Mouse (Mus musculus) small intestine, adult 2 months (tissue): ENCODE data around the gene Pate4. TPM values are rescaled to one million over a fixed set of nuclear protein-coding genes. Genes with fewer than 3 reads are reported as not detected.
"Not testable (repeated sequence)": the region's sequence is repeated elsewhere in the genome, so short reads cannot be mapped to it uniquely, and the experiment has no call there.

Experiments used
- H3K27ac ChIP-seq: fragments of 200-500 bp; 2 replicates; pipeline ENCODE4 v1.5.1; 2012; ENCODE audit warnings: low read depth, low read length, control low read depth, inconsistent platforms; ENCODE audit not compliant: insufficient read depth
- H3K27me3 ChIP-seq: fragments of 200-500 bp; 2 replicates; pipeline ENCODE4 v1.6.1; 2012; ENCODE audit warnings: mild to moderate bottlenecking, moderate library complexity, low read length, inconsistent platforms; ENCODE audit not compliant: control insufficient read depth, insufficient read depth
- H3K36me3 ChIP-seq: fragments of 200-500 bp; 2 replicates; pipeline ENCODE4 v1.6.1; 2012; ENCODE audit warnings: mild to moderate bottlenecking, low read length, control low read depth, inconsistent platforms; ENCODE audit not compliant: control insufficient read depth, insufficient read depth
- H3K4me1 ChIP-seq: fragments of 200-500 bp; 2 replicates; pipeline ENCODE4 v1.6.1; 2012; ENCODE audit warnings: low read length, inconsistent platforms, mixed read lengths; ENCODE audit not compliant: control insufficient read depth, insufficient read depth, insufficient read length
- H3K4me3 ChIP-seq: fragments of 200-500 bp; 2 replicates; pipeline ENCODE4 v1.5.1; 2012; ENCODE audit warnings: low read depth, mild to moderate bottlenecking, control low read depth, inconsistent platforms, low read length, moderate library complexity
- CTCF ChIP-seq: fragments of 200-500 bp; IDR thresholded peaks from 2 replicates; pipeline ENCODE4 v1.5.1; 2012; ENCODE audit warnings: low read depth, mild to moderate bottlenecking, control low read depth, inconsistent platforms, low read length, moderate library complexity, mixed read lengths; ENCODE audit not compliant: insufficient replicate concordance, insufficient read length; ENCODE audit errors: extremely low read depth
- POLR2A ChIP-seq: fragments of 200-500 bp; IDR thresholded peaks from 2 replicates; pipeline ENCODE4 v1.6.1; 2012; ENCODE audit warnings: low read depth, mild to moderate bottlenecking, control low read depth, inconsistent platforms, low read length, moderate library complexity
- WGBS: fragments of 180-500 bp; shearing (Covaris S2); methylation state at CpG from one replicate; pipeline ENCODE4 v1.1.7; 2018; 5-methylcytosine and 5-hydroxymethylcytosine counted together
- polyA plus RNA-seq: library from polyadenylated mRNA; depleted of rRNA; stranded (reverse); fragments of >200 nt; gene quantifications from 2 replicates; pipeline ENCODE4 v1.2.3, GENCODE M21; 2012; rRNA removed

Gene Pate4
- polyA plus RNA-seq, result not detected in 2 replicates

- Histone ChIP-seq H3K27me3 (no peaks in the 10 kb centered on the region), H3K36me3 (no peaks in the 10 kb centered on the region), H3K4me3 (no peak within 1 kb of the TSS), H3K4me1 (no peaks in the 10 kb centered on the region), H3K27ac (no peak within 1 kb of the TSS)
- WGBS, result 80% methylated on average over 1 of the region's 1 CpGs
- TF ChIP-seq CTCF (no peak), POLR2A (no peak)
These were observed at the start of gene Pate4 for GRCm38 (mm10) chr9:35611841-35612240. TSS of gene Pate4 (minus strand) at chr9:35611941.

GRCm38 (mm10) chr9:35648102-35648501 lies 36.4 kb upstream of the Pate4 start, which contains the start of gene Pate3:
TSS of gene Pate3 (minus strand) at chr9:35648202.
- H3K27ac ChIP-seq, result no peak within 1 kb of the TSS
- 56% methylated on average over 1 of the region's 1 CpGs for WGBS
- no peaks in the 10 kb centered on the region for H3K36me3 ChIP-seq
- no peaks in the 10 kb centered on the region for H3K4me1 ChIP-seq
- TF ChIP-seq POLR2A, result no peak
- no peak for TF ChIP-seq CTCF
- no peaks in the 10 kb centered on the region for H3K27me3 ChIP-seq
- H3K4me3 ChIP-seq, result no peak within 1 kb of the TSS

GRCm38 (mm10) chr9:35632981-35633380 lies 21.2 kb upstream of the Pate4 start:
- TF ChIP-seq POLR2A, result no peak
- TF ChIP-seq CTCF, result no peak
- WGBS, result 54% methylated on average over 1 of the region's 1 CpGs
- Histone ChIP-seq H3K27me3 (no peaks in the 10 kb centered on the region), H3K4me3 (no peak overlapping the region), H3K4me1 (no peaks in the 10 kb centered on the region), H3K36me3 (no peaks in the 10 kb centered on the region), H3K27ac (no peak overlapping the region)

- WGBS, result 67% methylated on average over 2 of the region's 2 CpGs
These were observed 5.0 kb upstream of the Pate4 start for GRCm38 (mm10) chr9:35616784-35617183.

GRCm38 (mm10) chr9:35614005-35614404 lies 2.3 kb upstream of the Pate4 start:
- H3K36me3 ChIP-seq, result no peaks in the 10 kb centered on the region
- WGBS, result 32% methylated on average over 2 of the region's 2 CpGs
- no peak for TF ChIP-seq POLR2A
- TF ChIP-seq CTCF, result no peak
- no peak overlapping the region for H3K27ac ChIP-seq
- no peaks in the 10 kb centered on the region for H3K4me1 ChIP-seq
- H3K4me3 ChIP-seq, result no peak overlapping the region
- no peaks in the 10 kb centered on the region for H3K27me3 ChIP-seq

More at GRCm38 (mm10) chr9:35616784-35617183, 5.0 kb upstream of the Pate4 start:
- H3K4me3 ChIP-seq, H3K4me1 ChIP-seq, H3K36me3 ChIP-seq, H3K27ac ChIP-seq, H3K27me3 ChIP-seq: not testable (repeated sequence)

GRCm38 (mm10) chr9:35607647-35608405 lies 3.9 kb downstream of the Pate4 start:
- TF ChIP-seq CTCF (no peak), POLR2A (no peak)
- Histone ChIP-seq H3K4me1 (no peaks in the 10 kb centered on the region), H3K4me3 (no peak overlapping the region), H3K27ac (no peak overlapping the region), H3K36me3 (no peaks in the 10 kb centered on the region), H3K27me3 (no peaks in the 10 kb centered on the region)
- WGBS, result 65% methylated on average over 8 of the region's 8 CpGs

- Histone ChIP-seq H3K27me3 (no peaks in the 10 kb centered on the region), H3K4me1 (no peaks in the 10 kb centered on the region), H3K27ac (no peak overlapping the region), H3K36me3 (no peaks in the 10 kb centered on the region), H3K4me3 (no peak overlapping the region)
- TF ChIP-seq CTCF (no peak), POLR2A (no peak)
- WGBS, result 6% methylated on average over 2 of the region's 2 CpGs
These were observed 18.8 kb downstream of the Pate4 start for GRCm38 (mm10) chr9:35592903-35593302.
